In genomic region chr16:7089475-7089874, GRCm38 (mm10) we compare ENCODE assay signal across 17 mouse cellular contexts.
A peak's percentile ranks its signal among the peaks of the same experiment; 100 is the strongest.
DNase-seq lines count a peak whose midpoint lies in the region; ATAC-seq lines count a peak whose summit lies in the region.
"Had no signal": no experiment of that assay in that cellular context is flagged by ENCODE, and none has a peak within 500 bp of the region (broad histone marks: within the 10 kb centered on the region; RNA-seq: fewer than 3 reads in every experiment).

No protein-coding gene starts in this region.

- no peak overlapping the region for H3K4me3 ChIP-seq in embryonic facial prominence, embryonic 15.5 days (replicated peaks)
- H3K4me3 ChIP-seq: hindbrain, embryonic 12.5 days; liver, embryonic 15.5 days; megakaryocyte, embryonic 14.5 days; neural tube, embryonic 12.5 days had no signal

- no peaks in the 10 kb centered on the region for H3K4me1 ChIP-seq in embryonic facial prominence, embryonic 15.5 days
- H3K4me1 ChIP-seq: hindbrain, embryonic 12.5 days; liver, embryonic 15.5 days; megakaryocyte, embryonic 14.5 days; neural tube, embryonic 12.5 days had no signal

- H3K27ac ChIP-seq in embryonic facial prominence, embryonic 15.5 days (replicated peaks), result peak overlapping the region; percentile 44
- H3K27ac ChIP-seq: hindbrain, embryonic 12.5 days; liver, embryonic 15.5 days; neural tube, embryonic 12.5 days had no signal

- peak; percentile 55 to 58 for DNase-seq in heart, postnatal 10 days
- no peak for DNase-seq in heart, postnatal 36 days
- peak; percentile 61 for DNase-seq in gastrocnemius, postnatal 14 days
- peak; percentile 20 for DNase-seq in lung, postnatal 14 days
- no peak for DNase-seq in adrenal gland, postnatal 36 days
- no peak for DNase-seq in left cerebral cortex, postnatal 36 days (ENCODE audit: low spot score in 2 of 2)
- DNase-seq: adrenal gland, postnatal 25 days; cerebellum, adult 9-11 months; kidney, postnatal 25 days; right cerebral cortex, postnatal 25 days; thymus, adult 18-20 months had no signal

- H3K27me3 ChIP-seq in embryonic facial prominence, embryonic 15.5 days, result no peaks in the 10 kb centered on the region
- H3K27me3 ChIP-seq: hindbrain, embryonic 12.5 days; liver, embryonic 15.5 days; megakaryocyte, embryonic 14.5 days; neural tube, embryonic 12.5 days had no signal

- ATAC-seq in embryonic facial prominence, embryonic 15.5 days (ENCODE audit: insufficient number of reproducible peaks, low FRiP score, low TSS enrichment, low read depth), result no peak
- ATAC-seq: forebrain, embryonic 14.5 days had no signal

- no peaks in the 10 kb centered on the region for H3K9me3 ChIP-seq in embryonic facial prominence, embryonic 15.5 days (replicated peaks)
- H3K9me3 ChIP-seq: hindbrain, embryonic 12.5 days; liver, embryonic 15.5 days; neural tube, embryonic 12.5 days had no signal

- WGBS in embryonic facial prominence, embryonic 15.5 days, result 67% methylated on average over 1 of the region's 1 CpGs

- no peaks in the 10 kb centered on the region for H3K36me3 ChIP-seq in embryonic facial prominence, embryonic 15.5 days
- H3K36me3 ChIP-seq: hindbrain, embryonic 12.5 days; liver, embryonic 15.5 days; neural tube, embryonic 12.5 days had no signal

- intact Hi-C loops in heart, postnatal 10 days (cut with DNase I), result no loop called here
- intact Hi-C loops in heart, postnatal 36 days (cut with DNase I), result no loop called here
- intact Hi-C loops in gastrocnemius, postnatal 14 days (cut with DNase I; ENCODE audit: low total_unique reads), result no loop called here
- intact Hi-C loops in left cerebral cortex, postnatal 36 days (cut with DNase I), result no loop called here

- H3K4me2 ChIP-seq in embryonic facial prominence, embryonic 15.5 days (replicated peaks), result no peak overlapping the region
- H3K4me2 ChIP-seq: hindbrain, embryonic 12.5 days; liver, embryonic 15.5 days; neural tube, embryonic 12.5 days had no signal

- no peak overlapping the region for H3K9ac ChIP-seq in embryonic facial prominence, embryonic 15.5 days
- H3K9ac ChIP-seq: hindbrain, embryonic 12.5 days; liver, embryonic 15.5 days; neural tube, embryonic 12.5 days had no signal

Comparison
In these comparisons a context has a peak if more than half of its experiments do, and no peak if none do; other contexts are left out.
1. DNase-seq: peak in heart, postnatal 10 days (2 of 2), gastrocnemius, postnatal 14 days (single experiment) and lung, postnatal 14 days (single experiment); none in heart, postnatal 36 days (0 of 2), adrenal gland, postnatal 36 days (0 of 2) and left cerebral cortex, postnatal 36 days (0 of 2).